Mouse (Mus musculus) MEL (cell line): ENCODE measurements around the gene Glrx2. TPM values are rescaled to one million over a fixed set of nuclear protein-coding genes. Genes with fewer than 3 reads are reported as not detected.

Source experiments
- DNase-seq: peaks from one replicate; pipeline ENCODE4 v3.0.0; 2011; ENCODE audit warnings: low read depth, low spot score
- H3K27ac ChIP-seq: 2 replicates; pipeline ENCODE4 v1.5.1; 2012; ENCODE audit warnings: low read depth, mild to moderate bottlenecking, control low read depth, low read length, moderate library complexity; ENCODE audit not compliant: control insufficient read depth
- H3K27me3 ChIP-seq, 2 experiments: fragments of 150-350 bp in 1 of 2; sonication (generic) in 1 of 2; 2 replicates each; pipeline ENCODE4 v1.6.1; 2012; ENCODE audit warnings: low read length in 2 of 2, mild to moderate bottlenecking in 2 of 2, improper control_type of control experiment in 1 of 2, moderate library complexity in 1 of 2; ENCODE audit not compliant: insufficient read depth in 2 of 2, control insufficient read depth in 1 of 2
- H3K36me3 ChIP-seq, 2 experiments: 2 replicates each; pipeline ENCODE4 v1.6.1; 2012 to 2014; ENCODE audit warnings: low read length in 2 of 2, improper control_type of control experiment in 1 of 2, inconsistent platforms in 1 of 2, mild to moderate bottlenecking in 1 of 2; ENCODE audit not compliant: insufficient read depth in 2 of 2, control insufficient read depth in 1 of 2
- H3K4me1 ChIP-seq, 2 experiments: fragments of 150-350 bp in 1 of 2; sonication (generic) in 1 of 2; 2 replicates each; pipeline ENCODE4 v1.6.1; 2012; ENCODE audit warnings: low read length in 2 of 2, improper control_type of control experiment in 1 of 2, mild to moderate bottlenecking in 1 of 2; ENCODE audit not compliant: insufficient read depth in 2 of 2, control insufficient read depth in 1 of 2
- H3K4me3 ChIP-seq, 2 experiments: fragments of 150-350 bp in 1 of 2; sonication (generic) in 1 of 2; 2 replicates each; pipeline ENCODE4 v1.5.1; 2012; ENCODE audit warnings: low read depth in 2 of 2, low read length in 2 of 2, mild to moderate bottlenecking in 2 of 2, moderate library complexity in 2 of 2, control low read depth in 1 of 2, improper control_type of control experiment in 1 of 2; ENCODE audit not compliant: control insufficient read depth in 1 of 2, insufficient read depth in 1 of 2
- H3K79me2 ChIP-seq: 2 replicates; pipeline ENCODE4 v1.6.1; 2012; ENCODE audit warnings: mild to moderate bottlenecking, low read length, moderate library complexity; ENCODE audit not compliant: control insufficient read depth, poor library complexity, insufficient read depth
- H3K9ac ChIP-seq: 2 replicates; pipeline ENCODE4 v1.6.1; 2012; ENCODE audit warnings: low read depth, mild to moderate bottlenecking, control low read depth, low read length, moderate library complexity; ENCODE audit not compliant: control insufficient read depth, poor library complexity, severe bottlenecking
- H3K9me3 ChIP-seq: fragments of 150-350 bp; sonication (generic); replicated peaks from 2 replicates; pipeline ENCODE4 v1.6.1; 2012; ENCODE audit warnings: mild to moderate bottlenecking, low read length, improper control_type of control experiment, moderate library complexity; ENCODE audit not compliant: insufficient read depth
- CHD1 ChIP-seq: IDR thresholded peaks from 2 replicates; pipeline ENCODE4 v1.6.1; 2012; ENCODE audit warnings: low read depth, mild to moderate bottlenecking, inconsistent platforms, low read length, improper control_type of control experiment
- CTCF ChIP-seq, 3 experiments: IDR thresholded peaks in 2 of 3; conservative IDR thresholded peaks in 1 of 3; 2 replicates each; pipeline ENCODE4 v1.5.1; 2011 to 2012; ENCODE audit warnings: low read length in 3 of 3, low read depth in 2 of 3, mild to moderate bottlenecking in 2 of 3, improper control_type of control experiment in 1 of 3, inconsistent platforms in 1 of 3, mixed read lengths in 1 of 3, moderate library complexity in 1 of 3; ENCODE audit not compliant: control insufficient read depth in 1 of 3, insufficient read depth in 1 of 3, poor library complexity in 1 of 3, severe bottlenecking in 1 of 3
- E2F4 ChIP-seq: IDR thresholded peaks from 2 replicates; pipeline ENCODE4 v1.6.1; 2011; ENCODE audit warnings: low read depth, low read length, improper control_type of control experiment, borderline replicate concordance
- ELF1 ChIP-seq: IDR thresholded peaks from 2 replicates; pipeline ENCODE4 v1.6.1; 2014; ENCODE audit warnings: low read depth, mild to moderate bottlenecking, inconsistent platforms, low read length, improper control_type of control experiment, moderate library complexity
- ETS1 ChIP-seq: IDR thresholded peaks from 2 replicates; pipeline ENCODE4 v1.6.1; 2012; ENCODE audit warnings: low read depth, mild to moderate bottlenecking, inconsistent platforms, low read length, improper control_type of control experiment, moderate library complexity
- HCFC1 ChIP-seq: IDR thresholded peaks from 2 replicates; pipeline ENCODE4 v1.6.1; 2012; ENCODE audit warnings: low read depth, mild to moderate bottlenecking, inconsistent platforms, low read length, improper control_type of control experiment, moderate library complexity
- MAX ChIP-seq: IDR thresholded peaks from 2 replicates; pipeline ENCODE4 v1.6.1; 2011; ENCODE audit warnings: low read length, improper control_type of control experiment
- MEF2A ChIP-seq: IDR thresholded peaks from 2 replicates; pipeline ENCODE4 v1.6.1; 2014; ENCODE audit warnings: low read depth, mild to moderate bottlenecking, inconsistent platforms, low read length, improper control_type of control experiment; ENCODE audit not compliant: poor library complexity, insufficient replicate concordance, severe bottlenecking; ENCODE audit errors: extremely low read depth
- MXI1 ChIP-seq: IDR thresholded peaks from 2 replicates; pipeline ENCODE4 v1.6.1; 2011; ENCODE audit warnings: mild to moderate bottlenecking, low read depth, low read length, improper control_type of control experiment
- MYB ChIP-seq: IDR thresholded peaks from 2 replicates; pipeline ENCODE4 v1.6.1; 2011; ENCODE audit warnings: mild to moderate bottlenecking, low read depth, low read length, improper control_type of control experiment
- NRF1 ChIP-seq: IDR thresholded peaks from 2 replicates; pipeline ENCODE4 v1.6.1; 2014; ENCODE audit warnings: low read depth, mild to moderate bottlenecking, inconsistent platforms, low read length, improper control_type of control experiment, moderate library complexity; ENCODE audit not compliant: poor library complexity, insufficient read depth, severe bottlenecking
- POLR2AphosphoS2 ChIP-seq: IDR thresholded peaks from 2 replicates; pipeline ENCODE4 v1.6.1; 2011; ENCODE audit warnings: low read length, improper control_type of control experiment
- RAD21 ChIP-seq: IDR thresholded peaks from 2 replicates; pipeline ENCODE4 v1.6.1; 2011; ENCODE audit warnings: mild to moderate bottlenecking, low read depth, low read length, improper control_type of control experiment
- SIN3A ChIP-seq: IDR thresholded peaks from 2 replicates; pipeline ENCODE4 v1.6.1; 2012; ENCODE audit warnings: low read length, improper control_type of control experiment, inconsistent platforms
- SMC3 ChIP-seq: IDR thresholded peaks from 2 replicates; pipeline ENCODE4 v1.6.1; 2011; ENCODE audit warnings: low read depth, low read length, improper control_type of control experiment
- TBP ChIP-seq: IDR thresholded peaks from 2 replicates; pipeline ENCODE4 v1.8.0; 2011; ENCODE audit warnings: low read depth, low read length, improper control_type of control experiment
- USF1 ChIP-seq: IDR thresholded peaks from 2 replicates; pipeline ENCODE4 v1.6.1; 2014; ENCODE audit warnings: low read depth, mild to moderate bottlenecking, inconsistent platforms, low read length, improper control_type of control experiment, moderate library complexity
- ZC3H11A ChIP-seq: IDR thresholded peaks from 2 replicates; pipeline ENCODE4 v1.6.1; 2012; ENCODE audit warnings: low read depth, mild to moderate bottlenecking, inconsistent platforms, low read length, improper control_type of control experiment
- ZNF384 ChIP-seq: IDR thresholded peaks from 2 replicates; pipeline ENCODE4 v1.6.1; 2012; ENCODE audit warnings: low read depth, mild to moderate bottlenecking, inconsistent platforms, low read length, improper control_type of control experiment
- polyA plus RNA-seq, 2 experiments: library from polyadenylated mRNA; stranded (reverse) in 1 of 2; unstranded in 1 of 2; fragments of >175 nt in 1 of 2; fragments of >200 nt in 1 of 2; gene quantifications; 2 replicates each; pipeline versions ENCODE4 v1.2.1 to v1.2.4; 2012; ENCODE audit warnings: low replicate concordance in 2 of 2, low read depth in 1 of 2; ENCODE audit not compliant: insufficient read length in 2 of 2, insufficient read depth in 1 of 2, missing spikeins in 1 of 2
- total RNA-seq: library from RNA; depleted of rRNA; stranded (reverse); fragments of 300-350 nt; gene quantifications from 2 replicates; pipeline ENCODE4 v1.2.3, GENCODE M21; 2012; rRNA removed

Glrx2 gene
- total and polyA plus RNA-seq, 3 experiments: 25.3 to 61.6 TPM; not detected in 1

- TF ChIP-seq NRF1: no peak
- peak; percentile 14 for TF ChIP-seq SIN3A
- TF ChIP-seq HCFC1: peak; percentile 56; the same call in 1 of the 2 replicates
- peak; percentile 85 for TF ChIP-seq E2F4
- TF ChIP-seq USF1: 0 out of 2 replicates have a peak, but pooled peaks have one; percentile 25
Observed at GRCm38 (mm10) chr1:143777558-143778218, 61.5 kb downstream of the Glrx2 start (continued).

GRCm38 (mm10) chr1:143788584-143789227 lies 72.6 kb downstream of the Glrx2 start:
- peak; percentile 71 for DNase-seq
- H3K4me3 ChIP-seq: no peak overlapping the region
- TF ChIP-seq ELF1 (no peak), ZNF384 (peak; percentile 51; the same call in 1 of the 2 replicates), CTCF (IDR thresholded peaks at IDR 0.05 in 2 of 3, conservative IDR thresholded peaks at IDR 0.05 in 1 of 3; ENCODE audit: control insufficient read depth in 1 of 3, insufficient read depth in 1 of 3, low read depth in 2 of 3, low read length in 3 of 3, poor library complexity in 1 of 3, severe bottlenecking in 1 of 3) (peak; percentile 77 to 88 (median 84)), TBP (no peak), ETS1 (no peak), ZC3H11A (0 out of 2 replicates have a peak, but pooled peaks have one; percentile 1), POLR2AphosphoS2 (no peak), CHD1 (no peak), MEF2A (no peak), MYB (no peak), E2F4 (no peak), MAX (peak; percentile 49; the same call in 1 of the 2 replicates), RAD21 (peak; percentile 40), MXI1 (0 out of 2 replicates have a peak, but pooled peaks have one; percentile 32), SMC3 (peak; percentile 47; the same call in 1 of the 2 replicates)
- peaks cover 19 to 66% of the 10 kb centered on the region in 2 experiments for H3K36me3 ChIP-seq
- peaks cover 4% of the 10 kb centered on the region for H3K79me2 ChIP-seq
- no peaks in the 10 kb centered on the region for H3K9me3 ChIP-seq
- H3K9ac ChIP-seq: no peak overlapping the region
- peaks cover 0 to 6% of the 10 kb centered on the region in 2 experiments; a peak in 2 of 4 replicates for H3K4me1 ChIP-seq
- H3K27ac ChIP-seq: no peak overlapping the region
- no peaks in the 10 kb centered on the region for H3K27me3 ChIP-seq

Other genes starting within 250 kb of the Glrx2 start
- 0.03 and 0.04 TPM in 2 replicates for gene B3galt2, start 75.7 kb upstream of the Glrx2 start, total RNA-seq
- gene B3galt2, start 75.7 kb upstream of the Glrx2 start, polyA plus RNA-seq: under 1 TPM in 1 of 2 experiments, not detected in 1; 0.01 TPM
- 11.6 and 13.6 TPM in 2 replicates for gene Cdc73, start 13.4 kb upstream of the Glrx2 start, total RNA-seq
- gene Cdc73, start 13.4 kb upstream of the Glrx2 start, polyA plus RNA-seq: 10 to 100 TPM; 55.2 to 65.8 TPM
- gene Trove2, start 60.7 kb downstream of the Glrx2 start, total RNA-seq: 4.6 and 5.5 TPM in 2 replicates
- gene Trove2, start 60.7 kb downstream of the Glrx2 start, polyA plus RNA-seq: 1 to 10 TPM in 1 of 2 experiments, not detected in 1; 4.5 TPM
- 110 and 116 TPM in 2 replicates for gene Uchl5, start 60.9 kb downstream of the Glrx2 start, total RNA-seq
- gene Uchl5, start 60.9 kb downstream of the Glrx2 start, polyA plus RNA-seq: 100 to 1,000 TPM in 1 of 2 experiments, 10 to 100 TPM in 1; 86.5 to 154 TPM